Mouse (Mus musculus): Measurements from ENCODE around the gene Gabrq.

The Gabrq gene

GRCm38 (mm10) chrX:72824776-72825588 is at the start of gene Gabrq:
Gene Gabrq, plus strand, starts transcription at chrX:72825178.
- DNase-seq, result peak; percentile 18

- DNase-seq, result no peak
Measured at GRCm38 (mm10) chrX:72788773-72789557, 36.0 kb upstream of the Gabrq start.

GRCm38 (mm10) chrX:72789558-72789871 is 35.5 kb upstream of the Gabrq start:
- DNase-seq, result no peak

GRCm38 (mm10) chrX:72819594-72819993 is 5.4 kb upstream of the Gabrq start:
- peak; percentile 40 for DNase-seq

GRCm38 (mm10) chrX:72823310-72823709 is 1.7 kb upstream of the Gabrq start:
- no peak for DNase-seq

- DNase-seq, result no peak
Measured at GRCm38 (mm10) chrX:72825589-72825905, 569 bp downstream of the Gabrq start.

Measured in thymus, postnatal 14 days (tissue).